Mouse (Mus musculus) testis, adult 2 months (tissue): ENCODE results near the gene Spaca3.

Experiments
- CTCF ChIP-seq: fragments of 200-500 bp; IDR thresholded peaks from 2 replicates; pipeline ENCODE4 v1.5.1; 2012; ENCODE audit warnings: low read depth, mild to moderate bottlenecking, inconsistent platforms, low read length, moderate library complexity; ENCODE audit not compliant: control insufficient read depth, insufficient read depth, insufficient replicate concordance
- POLR2A ChIP-seq: fragments of 200-500 bp; IDR thresholded peaks from 2 replicates; pipeline ENCODE4 v1.6.1; 2012; ENCODE audit warnings: low read depth, mild to moderate bottlenecking, inconsistent platforms, low read length, moderate library complexity; ENCODE audit not compliant: control insufficient read depth

- no peak for TF ChIP-seq CTCF
- TF ChIP-seq POLR2A: peak; percentile 68; the same call in 1 of the 2 replicates
Measured at GRCm38 (mm10) chr11:80858065-80858464, at the start of gene Spaca3.
